Mouse (Mus musculus) neural tube, embryonic 15.5 days (tissue): Measurements from ENCODE around the gene Hsp90aa1. TPM values are rescaled to one million over a fixed set of nuclear protein-coding genes. Genes with fewer than 3 reads are reported as not detected.
A peak's percentile ranks its signal among the peaks of the same experiment; 100 is the strongest.
"Not testable (repeated sequence)": the region's sequence is repeated elsewhere in the genome, so short reads cannot be mapped to it uniquely, and the experiment has no call there.

Experiments
- ATAC-seq: fragments of 200-750 bp; cut with Nextera tagmentation; 2 replicates; pipeline ENCODE4 v1.8.0; 2017; ENCODE audit warnings: mild to moderate bottlenecking, moderate TSS enrichment, moderate library complexity; ENCODE audit not compliant: low FRiP score
- H3K27ac ChIP-seq: fragments of 300-500 bp; sonication (generic); replicated peaks from 2 replicates; pipeline ENCODE4 v1.5.1; 2015; ENCODE audit warnings: mild to moderate bottlenecking, inconsistent platforms
- H3K27me3 ChIP-seq: fragments of 300-500 bp; sonication (generic); replicated peaks from 2 replicates; pipeline ENCODE4 v1.6.1; 2015; ENCODE audit warnings: inconsistent platforms
- H3K36me3 ChIP-seq: fragments of 300-500 bp; sonication (generic); 2 replicates; pipeline ENCODE4 v1.6.1; 2015; ENCODE audit warnings: inconsistent platforms
- H3K4me1 ChIP-seq: fragments of 300-500 bp; sonication (generic); 2 replicates; pipeline ENCODE4 v1.6.1; 2015; ENCODE audit warnings: inconsistent platforms
- H3K4me2 ChIP-seq: fragments of 300-500 bp; sonication (generic); 2 replicates; pipeline ENCODE4 v1.6.1; 2015; ENCODE audit warnings: inconsistent platforms, mild to moderate bottlenecking, moderate library complexity
- H3K4me3 ChIP-seq: fragments of 300-500 bp; sonication (generic); replicated peaks from 2 replicates; pipeline ENCODE4 v1.5.1; 2015; ENCODE audit warnings: mild to moderate bottlenecking, inconsistent platforms
- H3K9ac ChIP-seq: fragments of 300-500 bp; sonication (generic); replicated peaks from 2 replicates; pipeline ENCODE4 v1.6.1; 2015; ENCODE audit warnings: mild to moderate bottlenecking, inconsistent platforms
- H3K9me3 ChIP-seq: fragments of 300-500 bp; sonication (generic); replicated peaks from 2 replicates; pipeline ENCODE4 v1.6.1; 2016; ENCODE audit warnings: inconsistent platforms
- WGBS: fragments of 180-500 bp; shearing (Covaris S2); methylation state at CpG from one replicate; pipeline ENCODE4 v1.1.7; 2015; ENCODE audit warnings: mixed read lengths; 5-methylcytosine and 5-hydroxymethylcytosine counted together
- polyA plus RNA-seq: library from polyadenylated mRNA; unstranded; fragments of >200 nt; fragmentation: Nextera tagmentation; extraction: Ambion mirVana; gene quantifications from 2 replicates; pipeline ENCODE4 v1.2.1, GENCODE M21; 2015

Gene Hsp90aa1
- polyA plus RNA-seq, 1 experiment from 2014 or later = 1,438 TPM

DNA sequence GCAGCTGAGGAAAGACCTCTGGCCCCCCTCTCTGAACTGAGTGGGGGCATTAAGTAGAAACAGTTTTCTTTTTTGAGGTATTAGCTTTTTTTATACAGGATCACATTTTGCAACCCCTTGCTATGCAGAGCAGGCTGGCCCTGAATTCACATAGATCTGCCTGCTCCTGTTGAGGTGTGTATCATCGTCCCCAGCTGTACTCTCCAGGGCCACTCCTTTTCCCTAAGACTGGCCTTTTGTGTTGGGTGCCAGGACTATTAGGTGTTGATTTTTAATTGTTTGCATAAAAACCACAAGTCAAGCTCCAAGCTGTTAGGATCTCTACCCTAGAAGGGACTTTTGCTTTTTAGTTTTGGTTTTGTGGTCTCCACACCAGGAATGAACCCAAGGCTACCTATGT is 4.4 kb downstream of the Hsp90aa1 start:
- H3K36me3 ChIP-seq = peaks cover 12% of the 10 kb centered on the region
- no peak for ATAC-seq
- no peaks in the 10 kb centered on the region; the same call in 1 of the 2 replicates for H3K27me3 ChIP-seq
- H3K4me2 ChIP-seq = no peak overlapping the region
- H3K9ac ChIP-seq = no peak overlapping the region
- WGBS = 91% methylated on average over 1 of the region's 1 CpGs
- peaks cover 24% of the 10 kb centered on the region for H3K4me1 ChIP-seq
- H3K27ac ChIP-seq = no peak overlapping the region
- H3K4me3 ChIP-seq = no peak overlapping the region
- no peaks in the 10 kb centered on the region for H3K9me3 ChIP-seq

- Histone ChIP-seq H3K4me2 (peak overlapping the region; percentile 86), H3K27ac (no peak overlapping the region), H3K9me3 (no peaks in the 10 kb centered on the region), H3K9ac (no peak overlapping the region), H3K4me3 (no peak overlapping the region), H3K27me3 (no peaks in the 10 kb centered on the region; the same call in 1 of the 2 replicates), H3K4me1 (peaks cover 18% of the 10 kb centered on the region), H3K36me3 (peaks cover 16% of the 10 kb centered on the region)
- WGBS = 81% methylated on average over 5 of the region's 5 CpGs
- ATAC-seq = no peak
Measured at GRCm38 (mm10) chr12:110697457-110697856, 5.1 kb downstream of the Hsp90aa1 start.

DNA sequence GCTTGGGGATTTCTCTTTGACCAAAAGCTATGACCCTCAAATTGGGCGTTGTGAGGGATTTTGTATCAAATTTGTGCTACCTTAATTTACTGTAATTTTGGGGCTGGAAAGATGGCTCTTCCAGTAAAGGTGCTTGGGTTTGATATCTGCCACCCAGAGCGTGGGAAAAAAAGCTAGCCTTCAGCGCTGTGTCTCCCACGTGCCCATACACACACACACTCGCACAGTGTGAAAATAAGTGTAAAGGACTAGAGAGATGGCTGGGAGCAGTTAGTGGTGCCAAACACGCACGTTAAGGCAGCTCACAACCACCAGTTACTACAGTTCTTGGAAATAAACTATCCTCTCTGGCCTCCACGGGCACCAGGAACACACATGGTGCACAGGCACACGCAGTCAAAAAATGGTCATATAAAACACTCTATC is 5.5 kb downstream of the Hsp90aa1 start:
- Histone ChIP-seq H3K27me3 (no peaks in the 10 kb centered on the region; the same call in 1 of the 2 replicates), H3K4me1 (peaks cover 18% of the 10 kb centered on the region), H3K4me3 (peak overlapping the region; percentile 86), H3K9me3 (no peaks in the 10 kb centered on the region), H3K36me3 (peaks cover 16% of the 10 kb centered on the region), H3K27ac (peak overlapping the region; percentile 94), H3K4me2 (peak overlapping the region; percentile 86), H3K9ac (peak overlapping the region; percentile 87)
- WGBS = 45% methylated on average over 9 of the region's 9 CpGs
- ATAC-seq = 0 out of 2 replicates have a peak, but pooled peaks have one; percentile 4

GRCm38 (mm10) chr12:110696173-110696974 is 6.2 kb downstream of the Hsp90aa1 start:
- Histone ChIP-seq H3K4me1 (peaks cover 18% of the 10 kb centered on the region), H3K27ac (peak overlapping the region; percentile 97), H3K9ac (peak overlapping the region; percentile 98), H3K27me3 (no peaks in the 10 kb centered on the region), H3K4me2 (peak overlapping the region; percentile 86), H3K9me3 (no peaks in the 10 kb centered on the region), H3K4me3 (peak overlapping the region; percentile 86), H3K36me3 (peaks cover 21% of the 10 kb centered on the region)
- peak; percentile 95 for ATAC-seq
- under 1% methylated on average over 89 of the region's 89 CpGs for WGBS

DNA sequence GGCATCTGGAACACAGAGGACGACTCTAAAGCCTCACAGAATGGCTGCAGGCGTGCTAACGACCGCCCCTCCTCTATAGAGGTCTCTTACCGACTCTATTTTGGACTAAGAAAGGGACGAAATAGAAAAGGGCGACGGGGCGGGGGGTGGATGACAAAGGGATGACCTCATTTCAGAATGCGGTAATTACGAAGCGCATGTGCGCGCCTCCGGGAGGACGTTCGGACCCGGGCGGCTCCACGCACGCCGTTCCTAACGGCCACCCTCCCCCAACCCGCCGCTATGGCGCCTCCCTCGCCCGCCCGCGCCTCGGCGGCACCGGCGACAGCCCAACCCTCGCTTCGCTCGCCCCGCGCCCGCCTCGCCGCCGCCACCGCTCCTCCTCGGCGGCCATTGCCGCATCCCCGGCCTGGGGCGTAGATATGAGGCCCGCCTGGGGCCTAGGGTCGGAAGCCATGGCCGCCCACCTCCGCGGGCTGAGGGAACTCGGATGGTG is 6.8 kb downstream of the Hsp90aa1 start:
- Histone ChIP-seq H3K27ac (peak overlapping the region; percentile 97), H3K9me3 (no peaks in the 10 kb centered on the region), H3K4me2 (peak overlapping the region; percentile 58), H3K4me1 (peaks cover 18% of the 10 kb centered on the region), H3K36me3 (peaks cover 23% of the 10 kb centered on the region), H3K27me3 (no peaks in the 10 kb centered on the region), H3K9ac (peak overlapping the region; percentile 98), H3K4me3 (peak overlapping the region; percentile 86)
- peak; percentile 71 for ATAC-seq
- WGBS = under 1% methylated on average over 55 of the region's 55 CpGs

GRCm38 (mm10) chr12:110693378-110693777 is 9.2 kb downstream of the Hsp90aa1 start:
- 74% methylated on average over 5 of the region's 5 CpGs for WGBS

GRCm38 (mm10) chr12:110689919-110690643 is 12.4 kb downstream of the Hsp90aa1 start:
- 90% methylated on average over 6 of the region's 6 CpGs for WGBS
- Histone ChIP-seq H3K4me3 (no peak overlapping the region), H3K36me3 (peaks cover 64% of the 10 kb centered on the region), H3K9ac (no peak overlapping the region), H3K27me3 (no peaks in the 10 kb centered on the region), H3K9me3 (no peaks in the 10 kb centered on the region), H3K4me2 (no peak overlapping the region), H3K27ac (no peak overlapping the region), H3K4me1 (peaks cover 17% of the 10 kb centered on the region)
- ATAC-seq = no peak

More at GRCm38 (mm10) chr12:110693378-110693777, 9.2 kb downstream of the Hsp90aa1 start:
- ATAC-seq, H3K27ac ChIP-seq, H3K9me3 ChIP-seq, H3K4me3 ChIP-seq, H3K9ac ChIP-seq, H3K27me3 ChIP-seq: not testable (repeated sequence)
- H3K4me2 ChIP-seq = peak overlapping the region; percentile 13; the same call in 1 of the 2 replicates
- peaks cover 19% of the 10 kb centered on the region for H3K4me1 ChIP-seq
- H3K36me3 ChIP-seq = peaks cover 46% of the 10 kb centered on the region

DNA sequence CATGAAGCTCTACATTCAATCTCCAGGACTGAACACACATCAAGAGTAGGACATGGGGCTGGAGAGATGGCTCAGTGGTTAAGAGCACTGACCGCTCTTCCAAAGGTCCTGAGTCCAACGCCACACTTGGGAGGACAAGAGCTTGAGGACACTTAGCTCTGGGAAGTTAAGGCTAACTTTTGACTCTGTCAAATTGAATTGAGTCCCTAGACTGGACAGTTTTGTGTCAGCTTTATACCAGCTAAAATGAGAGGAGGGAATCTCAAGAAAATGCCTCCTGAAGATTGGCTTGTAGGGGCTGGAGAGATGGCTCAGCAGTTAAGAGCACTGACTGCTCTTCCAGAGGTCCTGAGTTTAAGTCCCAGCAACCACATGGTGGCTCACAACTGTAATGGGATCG is 13.6 kb downstream of the Hsp90aa1 start:
- peaks cover 58% of the 10 kb centered on the region for H3K36me3 ChIP-seq
- WGBS = 92% methylated on average over 3 of the region's 3 CpGs

GRCm38 (mm10) chr12:110687894-110688734 is 14.4 kb downstream of the Hsp90aa1 start:
- WGBS = 64% methylated on average over 12 of the region's 12 CpGs
- peaks cover 52% of the 10 kb centered on the region for H3K36me3 ChIP-seq
- no peak for ATAC-seq

More for the DNA sequence above, 13.6 kb downstream of the Hsp90aa1 start:
- H3K4me3 ChIP-seq, H3K27ac ChIP-seq, H3K4me1 ChIP-seq, H3K4me2 ChIP-seq, ATAC-seq, H3K27me3 ChIP-seq, H3K9me3 ChIP-seq, H3K9ac ChIP-seq: not testable (repeated sequence)

DNA sequence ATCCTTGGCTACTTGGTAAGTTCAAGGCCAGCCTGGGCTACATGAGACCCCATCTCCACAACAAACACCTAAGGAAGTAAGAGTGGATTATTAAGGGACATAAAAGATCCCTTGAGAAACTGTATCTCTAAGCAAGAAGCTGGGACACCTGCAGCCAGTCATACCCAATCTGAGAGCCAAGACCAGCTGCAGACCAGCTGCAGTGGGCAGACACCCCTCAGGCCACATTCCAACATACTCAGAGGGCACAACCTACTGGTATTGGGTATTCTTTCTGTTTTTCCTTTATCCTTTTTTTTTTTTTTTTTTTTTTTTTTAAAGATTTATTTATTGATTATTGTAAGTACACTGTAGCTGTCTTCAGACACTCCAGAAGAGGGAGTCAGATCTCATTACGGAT is 18.9 kb downstream of the Hsp90aa1 start:
- Histone ChIP-seq H3K27ac (no peak overlapping the region), H3K27me3 (no peaks in the 10 kb centered on the region), H3K4me2 (no peak overlapping the region), H3K9ac (no peak overlapping the region), H3K4me3 (no peak overlapping the region), H3K9me3 (no peaks in the 10 kb centered on the region), H3K4me1 (peaks cover 6% of the 10 kb centered on the region; the same call in 1 of the 2 replicates), H3K36me3 (peaks cover 20% of the 10 kb centered on the region)
- ATAC-seq = no peak
- WGBS = no CpG with 5 or more reads among the region's 1 CpGs

More at GRCm38 (mm10) chr12:110687894-110688734, 14.4 kb downstream of the Hsp90aa1 start:
- peaks cover 6% of the 10 kb centered on the region; the same call in 1 of the 2 replicates for H3K4me1 ChIP-seq
- no peak overlapping the region for H3K4me3 ChIP-seq
- H3K27me3 ChIP-seq = no peaks in the 10 kb centered on the region
- no peak overlapping the region for H3K4me2 ChIP-seq
- H3K9me3 ChIP-seq = no peaks in the 10 kb centered on the region
- no peak overlapping the region for H3K9ac ChIP-seq
- 0 out of 2 replicates have a peak overlapping the region, but pooled peaks have one; percentile 41 for H3K27ac ChIP-seq
